Mouse (Mus musculus): ENCODE results near the gene Zfp992.
"Not testable (repeated sequence)": the region's sequence is repeated elsewhere in the genome, so short reads cannot be mapped to it uniquely, and the experiment has no call there.

Gene Zfp992

DNA sequence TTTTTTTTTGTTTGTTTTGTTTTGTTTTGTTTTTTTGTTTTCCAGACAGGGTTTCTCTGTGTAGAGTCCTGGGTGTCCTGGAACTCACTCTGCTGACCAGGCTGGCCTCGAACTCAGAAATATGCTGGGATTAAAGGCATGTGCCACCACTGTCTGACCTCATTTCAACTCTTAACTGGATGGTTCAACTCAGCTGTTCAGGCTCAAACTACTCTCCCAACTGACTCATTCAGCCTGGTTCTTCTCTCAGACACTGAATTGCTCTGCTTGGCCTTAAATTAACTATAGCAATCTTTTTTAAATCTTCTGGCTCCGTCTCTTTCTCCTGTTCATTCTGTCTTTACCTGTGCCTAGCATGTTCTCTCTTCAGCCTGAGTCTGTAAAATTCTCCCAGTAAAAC, 68.3 kb downstream of the Zfp992 start:
- not testable (repeated sequence) for DNase-seq (ENCODE audit: extremely low spot score)
